Mouse (Mus musculus) left cerebral cortex, postnatal 36 days (tissue): ENCODE results near the gene Rapgef6. TPM values are rescaled to one million over a fixed set of nuclear protein-coding genes. Genes with fewer than 3 reads are reported as not detected.

Experiments used
- DNase-seq, 2 experiments: peaks; one replicate each; pipeline ENCODE4 v3.0.0; 2021 to 2022; ENCODE audit warnings: low spot score in 2 of 2, mixed read lengths in 1 of 2
- intact Hi-C: fragments of 180-260 bp; cut with DNase I; formaldehyde crosslinking; loops from one replicate; pipeline ENCODE4 v1.15.1; 2025
- total RNA-seq, 2 experiments: library from RNA; stranded (reverse); gene quantifications; 2 replicates each; pipeline ENCODE4 v1.2.3; 2021

Rapgef6 gene
- total RNA-seq: 10 to 100 TPM; 28.7 to 38.7 TPM

GRCm38 (mm10) chr11:54522529-54523430 is at the start of gene Rapgef6:
TSS of gene Rapgef6 (plus strand) at chr11:54522847.
- DNase-seq: peak; percentile 98
- intact Hi-C loops: loop anchor here (2.0 kb wide), 1 partner anchor 84 kb away; the partner anchor contains the start of gene Fnip1

GRCm38 (mm10) chr11:54478414-54478813 is 44.2 kb upstream of the Rapgef6 start:
- intact Hi-C loops: no loop called here

DNA sequence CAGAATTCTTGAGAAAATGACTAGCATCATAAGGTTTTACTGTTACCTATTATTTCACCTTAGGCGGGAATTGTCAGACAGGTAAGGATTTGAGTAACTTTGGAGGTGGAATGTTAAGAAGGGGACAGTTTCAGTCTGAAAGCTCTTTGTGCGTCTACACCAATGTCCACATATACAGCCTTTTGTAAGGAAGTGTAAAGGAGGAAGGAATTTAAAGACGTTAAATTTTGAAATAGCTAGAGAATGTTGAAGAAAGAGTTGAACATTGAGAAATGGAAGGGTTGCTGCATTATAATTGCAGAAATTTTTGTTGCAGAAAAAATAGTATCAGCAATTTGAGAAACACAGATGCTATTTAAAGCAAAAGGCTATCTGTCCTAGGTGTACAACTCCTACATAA is 36.6 kb upstream of the Rapgef6 start:
- intact Hi-C loops: no loop called here

More at GRCm38 (mm10) chr11:54478414-54478813, 44.2 kb upstream of the Rapgef6 start:
- DNase-seq: no peak

GRCm38 (mm10) chr11:54491946-54492558 is 30.6 kb upstream of the Rapgef6 start:
- DNase-seq: no peak
- intact Hi-C loops: no loop called here

More for the DNA sequence above, 36.6 kb upstream of the Rapgef6 start:
- DNase-seq: no peak

DNA sequence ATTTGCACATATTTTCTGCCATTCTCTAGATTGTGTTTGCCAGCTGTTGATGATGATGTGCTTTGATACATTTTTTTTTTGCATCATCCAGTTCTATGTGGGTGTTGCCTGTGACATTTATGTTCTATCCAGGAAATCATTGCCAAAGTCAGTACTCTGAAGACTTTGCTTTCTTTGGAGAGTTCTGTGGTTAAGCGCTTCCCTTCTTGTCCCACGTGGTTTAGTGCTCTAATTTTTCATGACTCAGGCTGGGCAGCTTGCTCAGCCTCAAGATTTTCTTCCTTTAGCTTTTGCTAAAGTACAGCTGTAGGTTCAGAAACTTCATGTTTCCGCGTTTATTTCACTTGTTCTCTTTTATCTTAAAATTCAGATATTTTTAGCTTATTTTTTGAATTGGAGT is 30.1 kb upstream of the Rapgef6 start:
- intact Hi-C loops: no loop called here
- no peak for DNase-seq

- intact Hi-C loops: no loop called here
Measured at GRCm38 (mm10) chr11:54499838-54500237, 22.8 kb upstream of the Rapgef6 start.

GRCm38 (mm10) chr11:54502546-54503245 is 20.0 kb upstream of the Rapgef6 start:
- no peak for DNase-seq
- intact Hi-C loops: no loop called here

More at GRCm38 (mm10) chr11:54499838-54500237, 22.8 kb upstream of the Rapgef6 start:
- no peak for DNase-seq

- no peak for DNase-seq
- intact Hi-C loops: no loop called here
Measured at GRCm38 (mm10) chr11:54513584-54513983, 9.1 kb upstream of the Rapgef6 start.

DNA sequence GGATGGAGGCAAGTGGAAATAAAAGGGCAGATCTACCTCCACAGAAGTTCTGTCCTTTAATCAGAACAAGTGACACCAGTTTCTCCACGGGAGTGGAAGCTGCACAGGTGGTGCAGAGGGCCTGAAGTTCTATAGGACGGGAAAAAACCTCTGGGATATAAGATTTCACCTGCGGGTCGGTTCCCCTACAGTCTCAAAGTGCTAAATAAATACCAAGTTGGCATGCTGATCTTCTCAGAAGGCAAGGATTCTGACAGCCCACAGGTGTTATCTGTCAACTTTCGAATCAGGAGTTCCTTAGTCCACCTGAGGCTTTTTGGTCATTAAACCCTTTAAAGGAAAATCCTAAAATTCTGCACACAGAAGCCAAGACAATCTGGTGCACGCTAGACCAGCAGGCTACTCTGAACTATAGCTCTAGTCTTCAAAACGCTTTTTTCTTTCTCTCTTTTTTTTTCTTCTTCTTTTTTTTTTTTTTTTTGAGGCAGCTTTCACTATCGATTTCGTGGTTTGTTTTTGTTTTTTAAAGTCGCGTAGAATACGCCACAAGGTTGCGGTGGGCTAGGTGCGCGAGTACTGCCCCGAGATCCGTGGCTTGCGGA is 619 bp upstream of the Rapgef6 start:
- DNase-seq: peak; percentile 12 to 15
- intact Hi-C loops: loop anchor here (2.0 kb wide), 1 partner anchor 83 kb away; the partner anchor contains the start of gene Fnip1

DNA sequence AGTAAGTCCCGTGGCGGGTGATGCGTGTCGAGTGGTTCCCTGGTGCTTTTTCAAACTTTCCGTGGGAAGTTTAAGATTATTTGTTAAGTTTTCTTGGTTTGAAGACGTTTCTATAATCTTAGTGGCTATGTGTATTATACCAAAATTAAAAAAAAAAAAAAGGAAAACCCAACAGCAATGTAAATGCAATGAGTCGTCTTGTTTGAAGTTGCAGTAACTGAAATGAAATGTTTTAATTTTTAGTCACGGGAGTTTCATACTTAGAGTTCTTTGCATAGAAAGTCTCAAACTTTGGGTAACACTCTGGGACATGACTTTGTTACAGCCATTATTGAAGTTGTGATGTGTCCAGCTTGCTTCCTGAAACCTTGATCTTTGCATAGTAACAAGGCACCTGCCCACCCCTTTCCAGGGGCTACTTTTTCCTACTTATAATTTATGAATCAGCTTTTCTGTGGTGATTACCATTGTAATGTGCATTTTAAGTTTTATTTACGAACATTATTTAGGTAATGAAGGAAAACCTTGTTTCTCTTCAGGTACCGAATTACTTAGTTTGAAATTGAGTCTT is 869 bp downstream of the Rapgef6 start:
- no peak for DNase-seq
- intact Hi-C loops: loop anchor here (2.0 kb wide), 1 partner anchor 85 kb away; the partner anchor contains the start of gene Fnip1

DNA sequence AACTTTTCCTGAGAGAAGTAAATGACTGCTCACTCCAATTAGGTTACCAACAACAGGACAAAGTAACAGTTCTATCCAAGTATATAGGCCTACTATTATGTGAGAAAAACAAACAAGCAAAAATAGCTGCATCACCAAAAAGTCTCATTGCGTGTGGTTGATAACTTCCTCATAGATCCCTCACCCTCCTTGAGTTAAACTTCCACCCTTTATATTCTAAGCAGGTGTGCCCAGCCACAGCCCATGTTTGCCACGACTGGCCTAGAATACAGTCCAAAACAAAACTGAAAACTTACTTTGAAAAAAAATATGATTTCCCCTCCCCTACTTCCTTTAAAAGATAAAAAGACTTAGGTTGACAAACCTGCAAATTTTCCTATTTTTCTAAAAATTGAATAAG is 5.4 kb downstream of the Rapgef6 start:
- intact Hi-C loops: no loop called here
- no peak for DNase-seq

DNA sequence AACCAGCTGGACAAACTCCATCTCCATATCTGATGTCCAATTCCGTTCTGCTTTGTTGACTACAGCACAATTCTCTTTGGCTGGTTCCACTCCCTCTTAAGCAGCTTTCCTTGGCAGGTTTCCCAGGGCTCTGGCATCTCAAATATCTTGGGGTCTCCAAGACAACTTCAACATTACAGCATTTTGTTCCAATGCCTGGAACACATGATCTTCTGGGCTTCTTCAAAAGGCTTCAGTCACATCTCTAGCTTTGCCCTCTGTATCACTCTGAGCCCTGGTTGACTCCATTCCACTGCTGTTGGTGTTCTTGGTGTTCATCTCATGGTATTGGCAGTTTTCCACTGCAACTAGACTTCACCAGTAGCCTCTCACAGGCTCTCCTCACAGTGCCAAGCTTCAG is 7.7 kb downstream of the Rapgef6 start:
- DNase-seq: no peak
- intact Hi-C loops: loop anchor here (10.0 kb wide), 2 partner anchors 176 to 406 kb away; no protein-coding TSS in a partner anchor

- no peak for DNase-seq
- intact Hi-C loops: loop anchor here (10.0 kb wide), 2 partner anchors 176 to 406 kb away; no protein-coding TSS in a partner anchor
Measured at GRCm38 (mm10) chr11:54530916-54531315, 8.3 kb downstream of the Rapgef6 start.

- DNase-seq: no peak
- intact Hi-C loops: loop anchor here (10.0 kb wide), 2 partner anchors 179 to 409 kb away; no protein-coding TSS in a partner anchor
Measured at GRCm38 (mm10) chr11:54533834-54534233, 11.2 kb downstream of the Rapgef6 start.

DNA sequence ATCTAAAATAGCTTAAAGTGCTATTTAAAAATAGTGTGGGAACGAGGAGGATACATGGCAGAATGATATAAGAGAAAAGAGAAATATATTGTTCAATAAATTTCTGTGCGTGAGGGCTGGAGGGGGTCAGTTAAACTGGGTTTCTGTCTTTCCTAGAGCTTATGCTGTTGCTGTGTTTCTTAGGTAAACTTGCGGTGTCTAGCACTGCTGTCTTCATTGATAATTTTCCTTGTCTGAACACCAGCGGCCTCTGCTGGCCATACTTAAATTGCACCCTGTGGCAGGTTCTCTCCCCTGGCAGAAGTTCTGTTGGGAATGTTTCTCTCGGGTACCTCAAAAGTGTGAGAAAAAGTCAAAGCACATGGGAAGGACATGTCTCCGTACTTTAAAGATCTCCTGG is 12.2 kb downstream of the Rapgef6 start:
- intact Hi-C loops: loop anchor here (10.0 kb wide), 2 partner anchors 180 to 410 kb away; no protein-coding TSS in a partner anchor
- DNase-seq: peak; percentile 50 to 65

GRCm38 (mm10) chr11:54539031-54539430 is 16.4 kb downstream of the Rapgef6 start:
- no peak for DNase-seq
- intact Hi-C loops: loop anchor here (10.0 kb wide), 2 partner anchors 184 to 414 kb away; no protein-coding TSS in a partner anchor

DNA sequence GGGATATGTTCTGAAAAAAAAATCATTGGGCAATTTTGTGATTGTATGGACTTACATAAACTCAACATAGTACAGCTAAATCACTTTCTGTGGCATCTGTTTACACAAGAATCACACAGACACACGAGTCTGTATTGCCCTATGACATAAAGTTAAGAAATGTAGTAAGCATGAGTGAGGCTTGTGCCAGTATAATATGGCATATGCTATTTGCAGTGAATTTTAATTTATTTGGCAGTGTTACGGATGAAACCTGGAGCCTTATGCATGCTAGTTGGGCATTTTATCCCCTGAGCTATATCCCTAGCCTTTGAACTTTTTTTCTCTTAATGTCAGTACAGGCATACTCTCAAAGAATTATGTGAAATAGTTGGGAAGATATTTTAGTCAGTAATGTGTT is 16.8 kb downstream of the Rapgef6 start:
- DNase-seq: no peak
- intact Hi-C loops: loop anchor here (10.0 kb wide), 2 partner anchors 185 to 415 kb away; no protein-coding TSS in a partner anchor

DNA sequence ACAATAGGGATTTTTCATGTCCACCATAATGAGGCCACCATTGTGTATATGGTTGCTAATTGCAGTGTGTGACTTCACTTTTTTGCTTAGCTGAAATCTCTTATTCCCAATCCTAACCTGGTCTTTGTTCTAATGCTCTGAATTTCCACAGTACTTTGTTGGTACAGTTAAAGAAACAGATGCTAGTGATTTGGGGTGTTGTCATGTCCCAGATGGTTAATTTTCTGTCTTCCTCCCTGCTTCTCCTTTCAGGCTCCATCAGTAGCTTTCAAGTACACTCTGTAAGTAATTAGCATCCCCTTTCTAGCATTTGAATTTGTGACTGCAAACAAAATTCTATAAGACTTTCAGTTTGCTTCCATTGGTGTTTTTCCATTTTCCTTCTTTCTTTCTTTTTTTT is 17.7 kb downstream of the Rapgef6 start:
- DNase-seq: no peak
- intact Hi-C loops: no loop called here

GRCm38 (mm10) chr11:54542414-54542813 is 19.8 kb downstream of the Rapgef6 start:
- intact Hi-C loops: no loop called here

More at GRCm38 (mm10) chr11:54542414-54542813, 19.8 kb downstream of the Rapgef6 start:
- DNase-seq: no peak
